Mouse (Mus musculus): ENCODE data around the gene Prom2. TPM values are rescaled to one million over a fixed set of nuclear protein-coding genes. Genes with fewer than 3 reads are reported as not detected.

Prom2 gene
- polyA plus RNA-seq, 1 experiment from 2014 or later: 17.2 TPM

DNA sequence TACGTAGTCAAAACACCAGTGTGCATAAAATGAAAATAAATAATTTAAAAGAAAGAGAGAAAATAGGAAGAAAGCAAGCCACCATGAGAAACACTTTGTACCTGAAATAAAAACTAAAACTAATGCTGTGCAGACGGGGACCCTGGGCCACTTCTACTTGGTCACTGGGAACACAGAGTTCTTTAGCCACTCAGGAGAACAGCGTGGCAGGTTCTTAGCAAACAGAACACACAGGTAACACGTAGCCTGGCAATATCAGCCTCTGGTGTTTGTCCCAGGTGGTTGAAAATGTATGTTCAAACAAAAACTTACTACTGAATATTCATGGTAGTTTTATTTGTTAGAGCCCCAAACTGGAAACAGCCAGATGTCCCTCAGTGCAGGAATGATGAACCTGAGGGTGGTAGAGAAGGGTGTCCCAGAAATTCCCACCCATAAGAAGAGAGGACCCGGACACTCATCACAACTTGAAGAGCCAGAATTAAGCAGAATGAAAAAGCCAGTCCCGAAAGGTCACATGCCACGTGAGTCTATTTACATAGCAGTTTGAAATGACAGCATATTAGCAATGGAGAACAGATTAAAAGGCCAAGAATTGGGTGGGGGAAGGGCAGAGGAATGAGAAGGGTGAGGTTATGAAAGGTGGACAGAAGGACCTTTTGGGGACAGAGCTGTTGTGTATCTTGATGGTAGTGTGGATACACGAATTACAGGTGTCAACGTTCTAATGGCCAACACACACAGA is 26.7 kb downstream of the Prom2 start:
- H3K9ac ChIP-seq (ENCODE audit: low read length): no peak overlapping the region
- H3K9me3 ChIP-seq (ENCODE audit: control insufficient read depth, low read length): no peaks in the 10 kb centered on the region
- H3K36me3 ChIP-seq (ENCODE audit: control insufficient read depth, insufficient read depth, low read length): no peaks in the 10 kb centered on the region
- DNase-seq (ENCODE audit: low spot score): no peak
- H3K4me2 ChIP-seq (replicated peaks; ENCODE audit: low read depth): no peak overlapping the region
- WGBS: 63% methylated on average over 9 of the region's 9 CpGs
- H3K27ac ChIP-seq (replicated peaks): no peak overlapping the region
- no peaks in the 10 kb centered on the region for H3K27me3 ChIP-seq (ENCODE audit: control insufficient read depth, insufficient read depth, low read length)
- no peaks in the 10 kb centered on the region for H3K4me1 ChIP-seq (replicated peaks; ENCODE audit: control insufficient read depth, insufficient read depth)
- no peak for ATAC-seq (ENCODE audit: low FRiP score, low TSS enrichment)
- no peak overlapping the region for H3K4me3 ChIP-seq (ENCODE audit: low read depth, low read length)
- TF ChIP-seq CTCF (IDR thresholded peaks at IDR 0.05; ENCODE audit: low read depth) (no peak), EP300 (optimal IDR thresholded peaks at IDR 0.05) (no peak)

DNA sequence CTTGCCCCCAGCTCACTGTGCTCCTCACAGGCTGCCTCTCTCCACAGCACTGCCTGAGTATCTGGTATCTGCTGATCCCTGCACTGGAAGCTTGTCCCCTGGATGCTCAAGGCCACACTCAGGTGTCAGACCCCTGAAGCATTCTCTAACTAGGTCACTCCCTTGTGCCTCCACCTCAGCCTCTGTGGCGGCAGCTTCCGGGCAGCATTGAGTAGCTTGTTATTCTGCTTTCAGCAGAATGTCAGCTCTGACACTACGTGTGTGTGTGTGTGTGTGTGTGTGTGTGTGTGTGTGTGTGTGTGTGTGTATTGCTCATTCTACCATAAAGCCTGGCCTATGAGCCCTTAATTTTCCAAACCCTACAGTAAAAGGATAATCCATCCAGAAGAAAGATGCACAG is 28.0 kb downstream of the Prom2 start:
- Histone ChIP-seq H3K27me3 (ENCODE audit: control insufficient read depth, insufficient read depth, low read length) (no peaks in the 10 kb centered on the region), H3K27ac (replicated peaks) (no peak overlapping the region), H3K4me2 (replicated peaks; ENCODE audit: low read depth) (no peak overlapping the region), H3K9me3 (ENCODE audit: control insufficient read depth, low read length) (no peaks in the 10 kb centered on the region), H3K4me3 (ENCODE audit: low read depth, low read length) (no peak overlapping the region), H3K9ac (ENCODE audit: low read length) (no peak overlapping the region), H3K36me3 (ENCODE audit: control insufficient read depth, insufficient read depth, low read length) (no peaks in the 10 kb centered on the region), H3K4me1 (replicated peaks; ENCODE audit: control insufficient read depth, insufficient read depth) (no peaks in the 10 kb centered on the region)
- DNase-seq (ENCODE audit: low spot score) (no peak), ATAC-seq (ENCODE audit: low FRiP score, low TSS enrichment) (no peak)
- no peak for TF ChIP-seq EP300 (optimal IDR thresholded peaks at IDR 0.05)
- no peak for TF ChIP-seq CTCF (IDR thresholded peaks at IDR 0.05; ENCODE audit: low read depth)
- WGBS: 24% methylated on average over 3 of the region's 3 CpGs

DNA sequence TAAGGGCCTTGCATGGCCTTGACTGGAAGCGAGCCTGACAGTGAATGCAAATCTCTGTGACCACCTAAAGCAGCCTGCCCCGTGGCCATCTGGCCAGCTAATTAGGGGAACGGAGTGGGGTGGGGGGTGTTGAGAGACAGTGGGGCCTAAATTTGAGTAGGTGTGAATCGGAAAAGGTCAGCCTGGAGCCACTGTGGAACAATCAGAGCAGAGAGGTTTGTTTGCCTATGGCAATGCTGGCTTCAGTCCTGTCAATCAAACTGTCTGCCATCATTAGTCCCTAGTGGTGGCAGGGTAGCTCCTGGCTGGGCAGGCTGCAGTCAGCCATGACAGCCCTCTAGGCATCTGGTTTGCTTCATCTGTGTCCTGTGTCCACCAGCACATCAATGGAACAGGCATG is 29.8 kb downstream of the Prom2 start:
- no peak for TF ChIP-seq CTCF (IDR thresholded peaks at IDR 0.05; ENCODE audit: low read depth)
- TF ChIP-seq EP300 (optimal IDR thresholded peaks at IDR 0.05): no peak
- Histone ChIP-seq H3K9me3 (ENCODE audit: control insufficient read depth, low read length) (no peaks in the 10 kb centered on the region), H3K36me3 (ENCODE audit: control insufficient read depth, insufficient read depth, low read length) (no peaks in the 10 kb centered on the region), H3K27me3 (ENCODE audit: control insufficient read depth, insufficient read depth, low read length) (no peaks in the 10 kb centered on the region), H3K4me1 (replicated peaks; ENCODE audit: control insufficient read depth, insufficient read depth) (no peaks in the 10 kb centered on the region), H3K9ac (ENCODE audit: low read length) (no peak overlapping the region), H3K4me2 (replicated peaks; ENCODE audit: low read depth) (no peak overlapping the region), H3K4me3 (ENCODE audit: low read depth, low read length) (no peak overlapping the region), H3K27ac (replicated peaks) (no peak overlapping the region)
- 34% methylated on average over 4 of the region's 4 CpGs for WGBS
- DNase-seq (ENCODE audit: low spot score): no peak
- ATAC-seq (ENCODE audit: low FRiP score, low TSS enrichment): no peak

DNA sequence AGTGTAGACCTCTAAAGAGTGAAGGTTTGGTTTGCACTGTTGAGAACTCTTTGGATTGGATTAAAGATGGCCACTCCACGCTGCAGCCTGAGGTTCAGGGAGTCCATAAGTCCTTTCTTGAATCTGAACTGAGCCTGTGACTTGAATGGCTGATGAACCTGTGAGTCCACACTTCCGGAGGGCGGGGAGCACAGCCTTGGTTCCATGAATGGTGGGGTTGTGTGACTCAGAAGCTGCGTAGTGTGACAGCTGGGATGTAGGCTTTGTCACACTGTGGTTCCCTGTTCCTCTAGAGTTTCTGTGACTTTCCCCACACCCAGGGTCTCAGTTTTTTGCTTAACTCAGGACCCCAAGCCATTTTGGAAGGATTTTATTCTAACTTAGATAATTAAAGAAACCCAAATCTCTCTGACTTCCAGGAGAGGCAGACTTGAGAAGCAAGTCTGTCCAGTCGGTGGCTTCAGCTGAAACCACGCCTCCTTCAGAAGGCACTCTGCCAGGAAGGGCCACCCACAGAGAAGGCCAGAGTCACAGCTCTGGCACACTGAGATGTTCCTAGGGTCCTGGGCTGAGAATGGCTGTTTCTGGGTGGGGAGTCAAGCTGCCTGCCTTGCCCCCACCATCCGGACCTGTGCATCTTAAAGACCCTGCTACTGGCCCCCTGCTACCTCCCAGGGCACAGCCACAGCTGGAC is 33.2 kb downstream of the Prom2 start:
- no peaks in the 10 kb centered on the region for H3K9me3 ChIP-seq (ENCODE audit: control insufficient read depth, low read length)
- peak; percentile 69 for DNase-seq (ENCODE audit: low spot score)
- no peak for TF ChIP-seq EP300 (optimal IDR thresholded peaks at IDR 0.05)
- TF ChIP-seq CTCF (IDR thresholded peaks at IDR 0.05; ENCODE audit: low read depth): no peak
- no peaks in the 10 kb centered on the region for H3K36me3 ChIP-seq (ENCODE audit: control insufficient read depth, insufficient read depth, low read length)
- 46% methylated on average over 7 of the region's 7 CpGs for WGBS
- no peaks in the 10 kb centered on the region for H3K27me3 ChIP-seq (ENCODE audit: control insufficient read depth, insufficient read depth, low read length)
- no peaks in the 10 kb centered on the region for H3K4me1 ChIP-seq (replicated peaks; ENCODE audit: control insufficient read depth, insufficient read depth)
- peak overlapping the region; percentile 69 for H3K27ac ChIP-seq (replicated peaks)
- 0 out of 2 replicates have a peak overlapping the region, but pooled peaks have one; percentile 9 for H3K9ac ChIP-seq (ENCODE audit: low read length)
- 0 out of 2 replicates have a peak, but pooled peaks have one; percentile 41 for ATAC-seq (ENCODE audit: low FRiP score, low TSS enrichment)
- H3K4me3 ChIP-seq (ENCODE audit: low read depth, low read length): no peak overlapping the region
- H3K4me2 ChIP-seq (replicated peaks; ENCODE audit: low read depth): no peak overlapping the region

DNA sequence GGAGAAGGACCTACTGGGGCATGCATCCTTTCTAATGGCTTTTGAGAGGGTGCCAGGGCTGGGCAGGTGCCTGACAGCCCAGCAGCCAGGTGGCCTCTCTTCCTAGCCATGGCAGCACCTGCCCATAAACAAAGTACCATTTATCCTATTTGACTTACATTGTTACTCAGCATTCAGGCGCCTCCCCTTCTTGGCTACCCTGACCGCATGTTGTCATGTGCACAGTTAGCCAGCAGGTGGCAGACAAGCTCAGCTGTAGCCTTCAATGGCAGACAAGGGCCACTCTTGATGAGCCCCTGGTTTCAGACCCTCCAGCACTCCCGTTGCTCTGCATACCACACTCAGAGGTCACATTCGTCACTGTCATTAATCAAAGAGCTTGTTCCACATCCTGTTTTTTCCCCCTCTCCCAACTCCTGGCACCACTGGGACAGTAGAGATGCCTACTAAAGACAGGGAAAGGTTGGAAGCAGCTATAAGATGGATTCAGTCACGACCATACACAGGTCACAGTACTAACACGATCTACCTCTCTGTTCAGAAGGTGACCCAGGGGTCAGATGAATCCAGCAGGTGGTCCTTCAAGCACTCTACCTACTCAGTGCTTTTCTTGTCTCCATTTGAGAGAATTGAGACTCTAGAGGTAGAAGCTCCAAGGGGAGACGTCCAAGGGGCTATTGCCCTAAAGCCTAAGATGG is 34.0 kb downstream of the Prom2 start:
- Histone ChIP-seq H3K9ac (ENCODE audit: low read length) (no peak overlapping the region), H3K27ac (replicated peaks) (peak overlapping the region; percentile 71), H3K9me3 (ENCODE audit: control insufficient read depth, low read length) (no peaks in the 10 kb centered on the region), H3K4me2 (replicated peaks; ENCODE audit: low read depth) (no peak overlapping the region), H3K27me3 (ENCODE audit: control insufficient read depth, insufficient read depth, low read length) (no peaks in the 10 kb centered on the region), H3K4me1 (replicated peaks; ENCODE audit: control insufficient read depth, insufficient read depth) (no peaks in the 10 kb centered on the region), H3K36me3 (ENCODE audit: control insufficient read depth, insufficient read depth, low read length) (no peaks in the 10 kb centered on the region), H3K4me3 (ENCODE audit: low read depth, low read length) (no peak overlapping the region)
- 23% methylated on average over 7 of the region's 7 CpGs for WGBS
- no peak for TF ChIP-seq EP300 (optimal IDR thresholded peaks at IDR 0.05)
- TF ChIP-seq CTCF (IDR thresholded peaks at IDR 0.05; ENCODE audit: low read depth): peak; percentile 96
- peak; percentile 84 for DNase-seq (ENCODE audit: low spot score)
- ATAC-seq (ENCODE audit: low FRiP score, low TSS enrichment): peak; percentile 62

Data from stomach, postnatal 0 days (tissue).